Mouse (Mus musculus) megakaryocyte, embryonic 14.5 days (primary cell): Measurements from ENCODE around the gene Nfkb1.

Experiments
- FLI1 ChIP-seq: IDR thresholded peaks from 2 replicates; pipeline ENCODE4 v1.6.1; 2012; ENCODE audit warnings: low read length, inconsistent platforms, mixed read lengths
- GATA1 ChIP-seq: IDR thresholded peaks from 3 replicates; pipeline ENCODE4 v1.6.1; 2012; ENCODE audit warnings: mixed read lengths, low read length, inconsistent platforms, borderline replicate concordance

- TF ChIP-seq GATA1 (no peak), FLI1 (no peak)
These were observed 44.7 kb downstream of the Nfkb1 start for GRCm38 (mm10) chr3:135646622-135647021.
